Mouse (Mus musculus): ENCODE measurements around the gene Ski.

GRCm38 (mm10) chr4:155130616-155131015 is 91.8 kb downstream of the Ski start:
- TF ChIP-seq POLR2A (IDR thresholded peaks at IDR 0.05; ENCODE audit: borderline replicate concordance, extremely low read depth, low read depth, low read length), result no peak
- TF ChIP-seq CTCF (IDR thresholded peaks at IDR 0.05; ENCODE audit: insufficient read depth, low read length), result no peak

Measured in lung, adult 2 months (tissue).